Mouse (Mus musculus) hindbrain, embryonic 14.5 days (tissue): ENCODE results near the gene Dock9. TPM values are rescaled to one million over a fixed set of nuclear protein-coding genes. Genes with fewer than 3 reads are reported as not detected.

Experiments
- ATAC-seq: fragments of 200-750 bp; cut with Nextera tagmentation; 2 replicates; pipeline ENCODE4 v1.8.0; 2017; ENCODE audit warnings: moderate number of reproducible peaks, mild to moderate bottlenecking, moderate TSS enrichment, moderate library complexity; ENCODE audit not compliant: low FRiP score
- DNase-seq: peaks from one replicate; pipeline ENCODE4 v3.0.0-alpha.2; 2015; ENCODE audit warnings: low spot score
- H3K27ac ChIP-seq: fragments of 300-500 bp; sonication (generic); 2 replicates; pipeline ENCODE4 v1.5.1; 2014; ENCODE audit warnings: mild to moderate bottlenecking, moderate library complexity
- H3K27me3 ChIP-seq: fragments of 300-500 bp; sonication (generic); 2 replicates; pipeline ENCODE4 v1.6.1; 2014; ENCODE audit warnings: mild to moderate bottlenecking, low read length, mixed read lengths; ENCODE audit not compliant: control insufficient read depth, insufficient read depth
- H3K36me3 ChIP-seq: fragments of 300-500 bp; sonication (generic); replicated peaks from 2 replicates; pipeline ENCODE4 v1.6.1; 2014; ENCODE audit not compliant: control insufficient read depth, insufficient read depth
- H3K4me1 ChIP-seq: fragments of 300-500 bp; sonication (generic); replicated peaks from 2 replicates; pipeline ENCODE4 v1.6.1; 2014; ENCODE audit warnings: antibody characterized with exemption, low read length, mixed read lengths; ENCODE audit not compliant: control insufficient read depth, insufficient read depth
- H3K4me2 ChIP-seq: fragments of 300-500 bp; sonication (generic); replicated peaks from 2 replicates; pipeline ENCODE4 v1.6.1; 2014; ENCODE audit warnings: mild to moderate bottlenecking, moderate library complexity
- H3K4me3 ChIP-seq: fragments of 300-500 bp; sonication (generic); replicated peaks from 2 replicates; pipeline ENCODE4 v1.5.1; 2014; ENCODE audit warnings: mild to moderate bottlenecking, low read length
- H3K9ac ChIP-seq: fragments of 300-500 bp; sonication (generic); 2 replicates; pipeline ENCODE4 v1.6.1; 2014
- H3K9me3 ChIP-seq: fragments of 300-500 bp; sonication (generic); 2 replicates; pipeline ENCODE4 v1.6.1; 2016; ENCODE audit warnings: low read length; ENCODE audit not compliant: control insufficient read depth
- WGBS: fragments of 180-500 bp; shearing (Covaris S2); extraction: QIAGEN DNeasy Blood & Tissue Kit; methylation state at CpG from one replicate; pipeline ENCODE4 v1.1.7; 2014; 5-methylcytosine and 5-hydroxymethylcytosine counted together
- polyA plus RNA-seq: library from polyadenylated mRNA; unstranded; fragments of >200 nt; fragmentation: Nextera tagmentation; extraction: Ambion mirVana; gene quantifications from 2 replicates; pipeline ENCODE4 v1.2.1, GENCODE M21; 2014

Gene Dock9
- polyA plus RNA-seq, 1 experiment from 2014 or later, result 15.4 TPM

DNA sequence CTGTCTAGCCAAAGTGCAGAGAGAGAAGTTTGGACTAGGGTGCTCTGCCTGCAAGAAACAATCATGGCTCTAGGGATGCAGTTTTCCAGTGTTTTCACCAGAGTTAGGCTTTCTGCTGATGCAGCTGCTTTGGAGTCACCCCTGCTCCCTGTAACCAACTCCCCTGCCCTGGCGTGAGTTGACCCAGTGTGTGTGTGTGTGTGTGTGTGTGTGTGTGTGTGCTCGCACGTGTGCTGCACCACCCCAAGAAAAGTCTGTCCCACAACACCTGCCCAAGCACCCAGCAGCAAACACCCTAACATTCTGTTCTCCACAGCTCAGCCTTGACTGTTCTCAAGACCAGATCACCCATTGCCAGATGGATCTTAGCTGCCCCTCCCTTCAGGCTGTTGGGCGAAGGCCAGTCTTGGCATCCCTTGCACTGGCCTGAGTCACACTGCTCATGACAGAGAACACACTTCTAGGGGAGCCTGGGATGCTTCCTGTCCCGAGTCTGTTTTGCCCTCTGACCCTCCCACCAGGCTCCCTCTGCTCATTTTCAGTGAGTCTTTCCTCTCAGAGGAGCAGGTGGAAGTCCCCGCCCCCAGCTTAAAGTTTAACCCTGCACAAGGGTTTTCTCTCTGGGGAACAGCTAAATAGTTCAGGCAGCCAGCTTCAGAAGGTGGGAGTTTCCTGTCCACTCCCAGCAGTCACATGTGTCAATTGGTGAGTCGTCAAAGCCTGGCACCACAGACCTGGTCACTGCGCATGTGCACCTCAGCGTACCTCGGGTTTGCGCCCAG, 26.9 kb upstream of the Dock9 start:
- no peak overlapping the region for H3K4me2 ChIP-seq
- DNase-seq (no peak), ATAC-seq (no peak; the same call in 1 of the 2 replicates)
- H3K27ac ChIP-seq, result no peak overlapping the region
- no peak overlapping the region for H3K9ac ChIP-seq
- no peaks in the 10 kb centered on the region for H3K27me3 ChIP-seq
- 70% methylated on average over 11 of the region's 11 CpGs for WGBS
- no peak overlapping the region for H3K4me3 ChIP-seq
- no peaks in the 10 kb centered on the region for H3K4me1 ChIP-seq
- H3K36me3 ChIP-seq, result no peaks in the 10 kb centered on the region
- peaks cover 10% of the 10 kb centered on the region; the same call in 1 of the 2 replicates for H3K9me3 ChIP-seq

- Histone ChIP-seq H3K9ac (no peak overlapping the region), H3K4me2 (no peak overlapping the region), H3K9me3 (no peaks in the 10 kb centered on the region), H3K27me3 (no peaks in the 10 kb centered on the region), H3K4me3 (no peak overlapping the region), H3K27ac (no peak overlapping the region), H3K4me1 (no peaks in the 10 kb centered on the region), H3K36me3 (no peaks in the 10 kb centered on the region)
- WGBS, result 82% methylated on average over 3 of the region's 3 CpGs
- ATAC-seq (no peak), DNase-seq (no peak)
These were observed 25.4 kb upstream of the Dock9 start for GRCm38 (mm10) chr14:121822997-121823396.

GRCm38 (mm10) chr14:121822506-121822905, 24.9 kb upstream of the Dock9 start:
- H3K9ac ChIP-seq, result no peak overlapping the region
- WGBS, result 84% methylated on average over 8 of the region's 8 CpGs
- ATAC-seq (no peak), DNase-seq (no peak)
- H3K4me1 ChIP-seq, result no peaks in the 10 kb centered on the region
- no peak overlapping the region for H3K27ac ChIP-seq
- no peaks in the 10 kb centered on the region for H3K9me3 ChIP-seq
- no peak overlapping the region for H3K4me2 ChIP-seq
- H3K4me3 ChIP-seq, result no peak overlapping the region
- H3K36me3 ChIP-seq, result no peaks in the 10 kb centered on the region
- no peaks in the 10 kb centered on the region for H3K27me3 ChIP-seq

DNA sequence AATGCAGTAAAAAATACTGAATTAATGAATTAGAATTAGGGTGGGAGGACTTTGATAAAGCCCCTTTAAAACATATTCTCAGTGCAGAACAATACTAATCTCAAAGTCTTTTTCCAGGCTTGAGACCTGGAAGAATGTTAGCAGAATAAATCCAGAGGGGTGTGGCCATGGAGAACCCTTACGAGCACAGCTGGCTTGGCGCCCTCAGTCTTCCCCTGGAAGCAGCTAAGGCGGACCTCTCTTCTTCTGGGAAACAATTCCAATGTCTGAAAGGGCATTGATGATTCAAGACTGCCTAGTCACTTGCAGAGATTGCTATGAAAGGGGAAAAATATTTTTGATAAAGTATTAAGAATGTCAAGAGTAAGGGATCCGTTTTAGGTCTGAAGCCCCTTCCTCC, 9.2 kb upstream of the Dock9 start:
- Histone ChIP-seq H3K4me1 (no peaks in the 10 kb centered on the region), H3K27ac (no peak overlapping the region), H3K9ac (no peak overlapping the region), H3K4me2 (no peak overlapping the region), H3K4me3 (no peak overlapping the region), H3K27me3 (no peaks in the 10 kb centered on the region), H3K36me3 (no peaks in the 10 kb centered on the region), H3K9me3 (no peaks in the 10 kb centered on the region; the same call in 1 of the 2 replicates)
- WGBS, result 74% methylated on average over 4 of the region's 4 CpGs
- no peak for DNase-seq
- ATAC-seq, result no peak

DNA sequence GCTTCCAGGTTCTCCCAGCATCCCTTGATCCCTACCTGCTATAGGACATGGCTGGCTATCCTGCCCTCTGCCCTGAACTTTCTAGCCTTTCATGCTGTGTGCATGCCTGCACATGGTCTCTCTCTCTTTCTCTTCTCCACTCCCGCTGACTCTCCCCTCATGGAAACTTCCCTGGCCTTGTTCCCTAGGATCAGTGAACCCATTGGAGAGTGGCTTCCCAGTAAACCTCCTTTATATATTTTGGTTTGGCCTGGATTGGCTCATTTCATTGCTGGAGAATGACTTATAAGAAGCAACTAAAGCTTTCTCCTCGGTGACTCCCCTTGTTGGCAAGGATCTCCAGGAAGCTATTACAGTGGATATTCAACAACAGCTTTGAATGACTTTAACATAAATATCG, 8.7 kb upstream of the Dock9 start:
- ATAC-seq, result no peak
- H3K9me3 ChIP-seq, result no peaks in the 10 kb centered on the region; the same call in 1 of the 2 replicates
- H3K4me1 ChIP-seq, result no peaks in the 10 kb centered on the region
- H3K27me3 ChIP-seq, result no peaks in the 10 kb centered on the region
- H3K9ac ChIP-seq, result no peak overlapping the region
- 84% methylated on average over 3 of the region's 3 CpGs for WGBS
- H3K4me3 ChIP-seq, result no peak overlapping the region
- H3K27ac ChIP-seq, result no peak overlapping the region
- H3K36me3 ChIP-seq, result no peaks in the 10 kb centered on the region
- no peak for DNase-seq
- no peak overlapping the region for H3K4me2 ChIP-seq

- ATAC-seq (no peak), DNase-seq (no peak)
- H3K36me3 ChIP-seq, result no peaks in the 10 kb centered on the region
- H3K27ac ChIP-seq, result no peak overlapping the region
- no peak overlapping the region for H3K4me3 ChIP-seq
- no peaks in the 10 kb centered on the region for H3K27me3 ChIP-seq
- no peak overlapping the region for H3K9ac ChIP-seq
- H3K4me2 ChIP-seq, result no peak overlapping the region
- H3K4me1 ChIP-seq, result no peaks in the 10 kb centered on the region
- 82% methylated on average over 4 of the region's 4 CpGs for WGBS
- H3K9me3 ChIP-seq, result no peaks in the 10 kb centered on the region
These were observed 6.8 kb upstream of the Dock9 start for GRCm38 (mm10) chr14:121804461-121804860.

DNA sequence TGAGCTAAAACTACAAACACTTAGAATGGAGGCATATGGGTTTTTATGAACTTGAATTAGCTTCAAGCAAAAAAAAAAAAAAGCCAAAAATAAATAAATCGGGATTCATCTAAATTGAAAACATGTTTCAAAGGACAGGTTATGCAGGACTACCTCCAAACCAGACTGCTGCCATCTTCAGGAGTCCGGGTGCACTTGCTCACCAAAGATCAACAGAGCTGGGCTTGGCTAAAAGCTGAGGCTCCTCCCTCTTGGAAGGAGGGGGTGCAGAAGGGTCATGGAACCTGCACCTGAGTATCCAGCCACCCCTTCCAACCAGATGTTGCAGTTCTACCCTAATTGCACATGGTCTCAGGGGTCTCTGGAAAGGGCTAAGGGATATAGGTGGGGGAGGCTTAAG, 3.3 kb upstream of the Dock9 start:
- Histone ChIP-seq H3K9ac (no peak overlapping the region), H3K27ac (no peak overlapping the region), H3K9me3 (no peaks in the 10 kb centered on the region), H3K4me1 (no peaks in the 10 kb centered on the region), H3K4me3 (no peak overlapping the region), H3K27me3 (peaks cover 2% of the 10 kb centered on the region), H3K36me3 (no peaks in the 10 kb centered on the region), H3K4me2 (no peak overlapping the region)
- ATAC-seq, result no peak
- no peak for DNase-seq
- WGBS, result 28% methylated on average over 2 of the region's 2 CpGs

- no peak overlapping the region for H3K9ac ChIP-seq
- H3K27me3 ChIP-seq, result peaks cover 8% of the 10 kb centered on the region
- no peak for ATAC-seq
- 79% methylated on average over 7 of the region's 7 CpGs for WGBS
- H3K27ac ChIP-seq, result no peak overlapping the region
- no peaks in the 10 kb centered on the region for H3K36me3 ChIP-seq
- 0 out of 2 replicates have a peak overlapping the region, but pooled peaks have one; percentile 89 for H3K4me2 ChIP-seq
- no peaks in the 10 kb centered on the region for H3K4me1 ChIP-seq
- no peaks in the 10 kb centered on the region for H3K9me3 ChIP-seq
- no peak for DNase-seq
- no peak overlapping the region for H3K4me3 ChIP-seq
These were observed 1.5 kb upstream of the Dock9 start for GRCm38 (mm10) chr14:121799112-121799511.

DNA sequence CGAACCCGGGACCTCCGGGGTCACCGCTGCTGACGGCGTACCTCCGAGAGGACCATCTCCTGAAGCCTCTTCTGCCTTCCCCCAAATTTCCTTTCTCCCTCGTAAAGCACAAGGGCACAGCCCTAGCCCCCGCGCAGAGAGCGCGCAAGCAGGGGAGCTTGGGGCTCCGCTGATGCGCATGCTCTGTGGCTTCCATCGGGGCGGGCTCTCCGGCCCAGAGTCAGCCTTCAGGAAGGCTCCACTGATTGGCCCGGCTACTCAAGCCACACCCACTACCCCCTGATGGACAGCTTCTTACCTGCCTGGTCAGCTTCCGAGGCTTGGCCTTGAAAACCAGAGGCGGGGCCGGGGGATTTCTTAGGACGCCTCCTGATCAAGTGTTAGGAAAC, 768 bp upstream of the Dock9 start:
- Histone ChIP-seq H3K4me3 (peak overlapping the region; percentile 73), H3K27ac (peak overlapping the region; percentile 80), H3K4me1 (no peaks in the 10 kb centered on the region), H3K9me3 (no peaks in the 10 kb centered on the region), H3K27me3 (peaks cover 8% of the 10 kb centered on the region), H3K9ac (peak overlapping the region; percentile 64), H3K36me3 (no peaks in the 10 kb centered on the region), H3K4me2 (peak overlapping the region; percentile 89)
- peak; percentile 92 for DNase-seq
- peak; percentile 94 for ATAC-seq
- WGBS, result under 1% methylated on average over 22 of the region's 22 CpGs
